Mouse (Mus musculus) left cerebral cortex, adult 11 months (tissue): ENCODE results near the gene Trank1.

Experiments used
- DNase-seq: peaks from one replicate; pipeline ENCODE4 v3.0.0; 2022; ENCODE audit warnings: low spot score

Gene Trank1

GRCm38 (mm10) chr9:111381056-111382025 is 69.8 kb downstream of the Trank1 start:
- DNase-seq = no peak

DNA sequence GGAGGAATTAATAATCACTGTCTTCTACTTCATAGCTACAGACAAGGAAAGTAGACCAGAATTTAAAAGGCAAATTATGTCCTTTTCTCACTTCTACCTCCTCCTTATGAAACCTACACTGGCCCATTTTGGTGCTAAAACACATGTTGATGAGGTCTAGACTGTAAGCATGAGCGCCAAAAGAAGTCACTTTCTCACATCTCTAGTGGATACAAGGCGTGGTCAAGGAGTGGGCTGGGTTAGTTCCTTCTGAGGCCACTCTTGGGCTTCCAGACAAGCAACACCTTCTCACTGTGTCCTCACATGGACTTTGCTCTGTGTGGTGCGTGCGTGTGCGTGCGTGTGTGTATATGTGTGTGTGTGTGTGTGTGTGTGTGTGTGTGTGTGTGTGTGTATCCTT is 70.9 kb downstream of the Trank1 start:
- DNase-seq = no peak

DNA sequence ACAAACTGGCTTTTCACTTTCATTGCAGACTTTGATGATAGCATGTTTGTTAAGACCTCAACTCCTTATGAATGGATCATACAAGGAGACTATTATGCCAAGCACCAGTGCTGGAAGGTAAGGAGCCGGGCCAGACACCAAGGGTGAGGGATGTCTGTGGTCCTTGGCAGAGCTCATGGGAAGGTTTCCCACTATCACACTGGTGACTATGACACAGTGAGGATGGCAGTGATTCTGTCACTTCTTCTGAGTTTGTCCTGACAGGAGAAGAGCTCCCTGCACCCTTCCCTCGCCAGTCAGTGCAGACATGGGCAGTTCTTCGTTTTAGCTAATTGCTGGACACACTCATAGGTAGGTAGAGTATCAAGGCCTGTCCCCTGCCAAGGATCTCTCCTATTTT is 71.5 kb downstream of the Trank1 start:
- no peak for DNase-seq

GRCm38 (mm10) chr9:111383756-111384155 is 72.2 kb downstream of the Trank1 start:
- peak; percentile 66 for DNase-seq

DNA sequence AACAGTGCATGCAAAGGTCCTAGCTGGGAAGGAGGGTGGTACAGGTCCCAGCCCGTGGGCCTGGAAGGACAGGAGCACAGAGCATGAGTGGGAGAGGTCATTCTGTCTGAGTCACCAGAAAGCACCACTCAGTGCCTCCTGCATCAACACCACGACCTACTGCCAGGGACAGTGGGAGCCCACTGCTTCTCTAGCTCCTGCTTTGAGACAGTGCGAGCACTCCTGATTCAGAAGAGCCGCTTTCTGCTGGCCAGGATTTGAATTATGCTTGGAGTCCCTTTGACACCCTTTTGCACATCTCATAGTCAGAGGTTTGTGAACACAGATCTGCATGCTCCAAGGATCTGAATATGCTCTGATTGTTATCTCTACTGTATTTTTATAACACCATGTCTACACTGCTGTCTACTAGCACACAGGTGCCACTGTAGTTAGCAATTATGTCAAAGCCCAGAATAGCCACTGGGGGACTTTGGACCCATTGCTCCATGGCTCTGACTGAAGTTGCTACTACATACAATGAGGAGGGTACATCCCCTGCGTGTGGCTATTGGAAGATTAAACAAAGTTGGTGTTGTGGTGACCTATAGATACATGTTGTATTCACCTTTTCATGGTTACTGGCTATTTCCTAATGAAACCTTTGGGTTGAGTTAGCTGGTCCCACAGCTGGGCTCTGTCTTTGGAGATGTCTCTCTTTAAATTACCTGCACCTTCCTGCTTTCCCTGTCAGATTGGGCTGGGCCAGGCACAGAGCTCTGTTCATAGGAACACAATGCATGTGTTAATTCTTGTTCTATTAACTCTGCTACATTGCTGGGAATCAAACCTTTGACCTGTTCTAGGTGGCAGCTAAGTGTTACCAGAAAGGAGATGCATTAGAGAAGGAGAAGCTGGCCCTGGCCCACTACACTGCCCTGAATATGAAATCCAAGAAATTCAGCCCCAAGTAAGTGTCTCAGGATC is 74.3 kb downstream of the Trank1 start:
- DNase-seq = no peak

DNA sequence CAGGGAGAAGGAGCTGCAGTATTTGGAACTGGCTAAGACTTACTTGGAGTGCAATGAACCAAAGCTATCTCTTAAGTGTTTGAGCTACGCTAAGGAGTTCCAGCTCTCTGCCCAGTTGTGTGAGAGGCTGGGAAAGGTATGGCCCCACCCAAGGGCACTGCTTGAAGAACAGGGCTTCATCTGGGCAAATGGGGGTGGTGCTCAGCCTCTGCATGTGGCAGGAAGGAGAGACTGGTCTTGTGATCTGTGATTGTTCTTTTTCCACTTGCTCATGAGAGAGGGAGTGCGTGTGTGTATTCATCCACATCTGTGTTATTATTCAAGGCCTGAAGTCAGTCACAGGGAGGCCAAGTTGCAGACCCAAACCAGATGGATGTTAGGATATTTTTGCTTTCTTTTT is 75.0 kb downstream of the Trank1 start:
- no peak for DNase-seq

DNA sequence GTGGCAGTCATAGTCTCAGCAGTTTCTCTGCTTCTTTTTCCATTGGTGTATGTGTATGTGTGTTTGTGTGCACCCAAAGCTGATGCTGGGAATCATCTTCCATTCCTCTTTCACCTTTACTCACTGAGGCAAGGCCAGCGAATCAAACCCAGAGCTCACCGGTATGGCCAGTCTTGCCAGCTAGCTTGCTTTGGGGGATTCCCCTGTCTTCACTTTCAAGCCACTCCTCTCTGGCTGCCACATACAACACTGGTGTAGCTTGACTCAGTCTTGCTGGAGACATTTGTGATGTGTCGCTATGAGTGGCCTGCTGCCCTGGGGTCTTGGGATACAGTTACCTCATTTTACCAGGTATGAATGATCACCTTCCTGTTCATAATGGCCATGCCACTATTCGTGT is 76.0 kb downstream of the Trank1 start:
- DNase-seq = no peak

DNA sequence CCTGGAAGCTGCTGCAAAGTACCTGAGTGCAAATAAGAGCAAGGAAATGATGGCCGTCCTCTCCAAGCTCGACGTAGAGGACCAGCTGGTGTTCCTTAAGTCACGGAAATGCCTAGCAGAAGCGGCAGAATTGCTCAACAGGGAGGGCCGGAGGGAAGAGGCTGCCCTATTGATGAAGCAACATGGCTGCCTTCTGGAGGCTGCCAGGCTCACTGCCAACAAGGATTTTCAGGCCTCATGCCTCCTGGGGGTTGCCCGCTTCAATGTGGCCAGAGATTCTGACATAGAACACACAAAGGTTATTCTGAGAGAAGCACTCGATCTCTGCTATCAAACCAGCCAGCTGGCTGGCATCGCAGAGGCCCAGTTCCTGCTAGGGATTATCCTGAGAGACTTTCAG is 78.5 kb downstream of the Trank1 start:
- DNase-seq = no peak

DNA sequence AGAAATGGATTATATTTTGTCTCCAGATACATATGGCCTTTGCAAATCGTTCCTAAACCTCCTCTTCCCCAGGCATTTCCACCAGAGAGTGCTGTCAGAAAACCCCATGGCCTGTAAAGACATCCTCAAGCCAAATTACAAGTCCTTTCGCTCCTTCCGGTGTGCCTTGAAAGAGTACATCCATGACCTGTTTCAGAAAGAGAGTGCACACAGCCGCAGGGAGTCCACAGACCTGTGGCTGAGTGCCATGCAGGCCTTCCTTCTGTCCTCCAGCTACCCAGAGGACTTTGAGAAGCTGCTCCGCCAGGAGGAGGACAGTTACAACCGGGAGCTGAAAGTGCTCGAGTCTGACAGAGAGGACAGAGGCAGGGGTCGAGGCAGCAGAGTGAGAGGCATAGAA is 79.5 kb downstream of the Trank1 start:
- no peak for DNase-seq

DNA sequence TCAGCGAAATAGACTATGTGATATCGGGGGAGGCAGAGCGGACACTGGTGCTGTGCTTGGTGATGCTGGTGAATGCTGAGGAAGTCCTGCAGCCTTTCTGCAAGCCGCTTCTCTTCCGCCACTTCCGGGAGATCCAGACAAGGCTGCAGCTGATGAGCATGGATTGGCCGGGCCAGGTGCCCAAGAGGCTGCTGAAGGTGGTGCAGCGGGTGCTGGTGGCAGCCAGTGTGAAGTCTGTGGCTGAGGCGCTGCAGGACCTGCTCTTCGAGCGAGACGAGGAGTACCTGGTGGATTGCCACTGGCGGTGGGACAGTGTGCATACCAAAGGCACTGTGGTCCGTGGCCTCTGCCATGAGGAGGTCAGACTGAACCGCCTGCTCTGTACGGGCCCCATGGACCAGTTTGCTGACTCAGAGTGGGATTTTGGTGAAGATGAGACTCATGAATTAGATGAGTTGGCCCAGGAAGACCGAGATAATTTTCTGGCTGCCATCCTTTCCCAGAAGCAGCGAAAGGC is 80.4 kb downstream of the Trank1 start:
- no peak for DNase-seq

- no peak for DNase-seq
Observed at GRCm38 (mm10) chr9:111395265-111395664, 83.7 kb downstream of the Trank1 start.

GRCm38 (mm10) chr9:111398059-111398458 is 86.5 kb downstream of the Trank1 start:
- no peak for DNase-seq

- DNase-seq = no peak
Observed at GRCm38 (mm10) chr9:111400089-111400488, 88.5 kb downstream of the Trank1 start.

DNA sequence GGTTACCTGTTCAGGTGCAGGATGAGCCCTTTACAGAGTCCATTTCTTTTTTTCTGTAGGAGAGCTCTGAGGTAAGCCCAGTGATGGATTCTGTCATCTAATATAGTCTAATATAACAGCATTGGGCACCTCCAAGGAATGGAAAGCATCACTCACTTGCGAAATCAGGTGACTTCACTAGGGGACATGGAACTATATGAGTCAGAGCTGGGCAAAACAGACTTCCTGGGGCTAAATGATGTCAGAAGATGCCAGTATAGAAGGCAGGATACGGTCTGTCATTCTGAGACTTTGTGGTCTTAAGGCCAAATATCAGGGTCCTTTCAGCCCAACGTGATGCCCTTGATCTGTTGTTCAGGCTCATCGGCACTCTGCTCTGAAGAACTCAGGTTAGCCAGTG is 91.6 kb downstream of the Trank1 start:
- DNase-seq = no peak

GRCm38 (mm10) chr9:111404346-111405079 is 93.0 kb downstream of the Trank1 start:
- DNase-seq = no peak

GRCm38 (mm10) chr9:111405080-111405428 is 93.5 kb downstream of the Trank1 start:
- DNase-seq = no peak

DNA sequence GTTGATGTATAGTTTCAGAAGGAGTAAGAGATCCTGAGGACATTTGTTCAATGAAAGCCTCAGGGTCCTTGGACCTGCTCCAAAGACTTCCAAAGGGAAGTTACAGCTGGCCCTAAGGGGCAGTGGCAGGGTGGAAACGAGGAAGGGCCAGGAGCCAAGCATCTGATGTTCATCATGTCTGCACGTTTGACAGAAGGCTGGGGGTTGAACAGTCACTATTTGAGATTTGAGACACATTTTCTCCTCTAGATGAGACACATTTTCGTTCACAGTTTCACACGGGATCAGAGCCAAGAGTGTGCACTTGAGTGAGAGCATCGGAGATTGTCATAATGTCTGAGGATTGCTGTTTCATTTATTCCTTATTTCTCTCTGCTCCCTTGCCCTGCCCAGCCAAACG is 96.5 kb downstream of the Trank1 start:
- DNase-seq = no peak

GRCm38 (mm10) chr9:111408427-111408826 is 96.9 kb downstream of the Trank1 start:
- DNase-seq = no peak

DNA sequence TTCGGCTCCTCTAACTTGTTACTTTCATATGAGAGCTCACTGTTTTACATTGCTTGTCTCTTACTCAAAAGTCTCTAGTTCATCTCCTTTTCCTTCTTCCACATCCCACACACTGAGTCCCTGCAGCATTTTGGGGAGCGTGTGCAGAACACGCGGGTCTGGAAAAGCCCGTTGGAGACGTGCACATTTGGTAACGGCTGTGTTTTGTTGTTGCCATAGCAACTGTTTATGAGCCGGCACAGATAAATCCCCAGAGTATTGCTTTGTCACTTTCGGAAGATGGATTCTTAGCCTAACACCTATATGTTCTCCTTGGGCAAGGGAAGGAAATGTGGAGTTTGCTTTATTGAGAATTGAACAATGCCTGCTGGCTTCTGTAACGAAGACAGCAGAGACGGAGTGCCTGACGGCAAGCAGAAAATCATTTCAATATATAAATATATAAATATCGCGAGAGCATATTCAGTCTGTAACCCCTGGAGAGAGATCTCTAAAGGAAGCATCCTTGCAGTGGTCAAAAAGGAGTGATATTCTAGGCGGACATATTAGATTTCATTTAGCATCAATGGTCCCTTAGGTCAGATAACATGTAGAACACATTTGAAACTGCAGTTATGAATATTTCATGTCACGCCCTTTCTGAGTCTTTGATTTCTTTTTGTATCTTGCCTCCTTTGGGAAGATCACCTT is 101.1 kb downstream of the Trank1 start:
- DNase-seq = peak; percentile 61

- no peak for DNase-seq
Observed at GRCm38 (mm10) chr9:111421862-111422261, 110.3 kb downstream of the Trank1 start.

- DNase-seq = no peak
Observed at GRCm38 (mm10) chr9:111422567-111422966, 111.0 kb downstream of the Trank1 start.
